Mouse (Mus musculus) liver, adult 2 months (tissue): ENCODE measurements at regions not wholly inside any gene's neighbourhood (a gene's known extent, or its start where the extent isn't known, plus 50 kb on each side); places are given as distances from the start of the nearest gene placed in this dataset.

ENCODE experiments used
- CTCF ChIP-seq: fragments of 200-500 bp; IDR thresholded peaks from 2 replicates; pipeline ENCODE4 v1.5.1; 2011; ENCODE audit warnings: low read depth, low read length, control low read depth
- POLR2A ChIP-seq: fragments of 200-500 bp; IDR thresholded peaks from 2 replicates; pipeline ENCODE4 v1.6.1; 2011; ENCODE audit warnings: low read length, control low read depth; ENCODE audit not compliant: insufficient read depth; ENCODE audit errors: extremely low read depth

DNA sequence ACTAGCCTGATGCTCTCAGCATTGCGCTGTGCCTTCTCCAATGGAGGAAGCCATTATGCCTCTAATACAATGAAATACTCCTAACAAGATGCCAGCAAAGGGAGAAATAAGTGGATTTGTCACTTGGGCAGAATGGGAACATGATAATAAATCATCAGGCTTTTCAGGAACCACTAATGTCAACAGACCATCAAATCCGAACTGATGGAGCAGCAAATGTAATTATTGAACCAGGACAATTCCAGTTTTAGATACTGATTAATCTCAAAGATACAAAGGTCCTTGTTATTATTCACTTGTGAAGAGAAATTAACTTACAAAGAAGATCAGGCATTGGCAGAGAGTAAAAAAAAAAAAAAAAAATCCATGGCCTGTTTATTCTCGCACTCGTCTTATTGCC is 53.7 kb upstream of the Vamp9 start:
- TF ChIP-seq CTCF, result no peak
- TF ChIP-seq POLR2A, result no peak
